Mouse (Mus musculus): Measurements from ENCODE around the gene B230118H07Rik. TPM values are rescaled to one million over a fixed set of nuclear protein-coding genes. Genes with fewer than 3 reads are reported as not detected.

The B230118H07Rik gene
- polyA plus RNA-seq, 1 experiment from 2014 or later: 50.7 TPM

DNA sequence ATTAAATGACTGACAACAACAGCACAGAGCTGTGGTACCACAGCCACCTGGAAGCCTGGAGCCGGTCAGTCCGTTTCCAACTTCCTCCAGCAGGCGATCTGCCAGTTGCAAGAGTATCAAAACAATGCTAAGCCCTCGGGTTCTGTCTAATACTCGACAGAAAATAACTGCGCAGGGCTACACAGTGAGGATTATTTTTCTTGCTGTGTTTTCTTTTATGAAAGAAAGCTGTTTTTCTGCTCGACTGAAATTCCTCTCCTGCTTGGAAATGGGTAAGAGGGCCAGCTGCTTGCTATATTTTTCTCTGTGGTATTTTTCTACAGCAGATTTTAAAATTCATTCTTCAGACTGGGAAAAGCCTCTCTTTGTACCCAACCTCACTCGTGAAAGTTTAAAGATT, 48.6 kb downstream of the B230118H07Rik start:
- no peak overlapping the region for H3K4me3 ChIP-seq (ENCODE audit: low read depth, low read length)
- ATAC-seq: peak; percentile 69; the same call in 1 of the 2 replicates

DNA sequence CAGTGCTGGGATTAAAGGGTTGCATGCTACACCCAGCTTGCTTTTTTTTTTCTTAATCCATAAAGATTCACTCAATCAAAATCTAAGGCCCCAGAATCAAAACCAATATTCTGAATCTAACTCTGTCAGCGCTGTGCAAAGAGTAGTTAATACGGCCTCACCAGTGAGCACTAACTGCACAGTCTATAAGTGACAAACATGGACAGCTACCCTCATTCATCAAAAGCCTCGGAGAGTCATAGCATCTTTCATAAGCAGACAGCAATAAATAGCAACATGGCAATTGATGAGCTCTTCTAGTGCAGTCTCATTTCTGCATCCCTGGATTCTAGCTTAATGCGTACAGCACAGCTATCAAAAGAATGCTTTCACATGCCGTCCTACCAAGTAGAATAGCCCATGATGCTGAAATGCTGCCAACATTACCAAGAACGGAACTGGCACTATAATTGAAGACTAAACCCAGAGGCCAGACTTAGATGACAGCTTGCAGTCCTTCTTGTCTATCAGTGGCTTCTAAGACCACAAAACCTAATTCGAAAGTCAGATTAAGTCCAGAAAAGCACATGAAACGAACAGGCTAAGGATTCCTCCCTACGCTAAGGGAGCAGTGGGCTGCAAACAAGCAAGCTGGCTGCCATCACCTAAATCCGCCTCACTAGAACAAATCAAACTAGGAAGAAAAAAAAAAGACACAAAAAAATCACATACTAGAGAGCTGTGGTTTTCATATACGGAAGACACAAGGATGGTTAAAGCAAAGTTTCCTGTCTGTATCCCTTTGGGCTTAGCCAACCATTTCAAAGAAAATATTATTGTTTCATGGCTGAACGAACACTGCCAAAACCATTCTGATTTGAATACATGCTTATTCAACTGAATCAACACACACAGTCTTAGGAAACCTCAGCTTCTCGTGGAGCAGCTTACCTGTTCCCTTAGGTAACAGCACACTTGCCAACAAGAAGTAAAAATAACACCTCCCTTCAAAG, 50.8 kb downstream of the B230118H07Rik start:
- Histone ChIP-seq H3K27me3 (ENCODE audit: control insufficient read depth, insufficient read depth, low read depth, low read length) (no peaks in the 10 kb centered on the region), H3K36me3 (ENCODE audit: control insufficient read depth, insufficient read depth, low read length) (no peaks in the 10 kb centered on the region), H3K4me2 (ENCODE audit: low read length) (peak overlapping the region; percentile 15), H3K4me1 (ENCODE audit: control insufficient read depth, insufficient read depth, low read length) (peaks cover 23% of the 10 kb centered on the region), H3K9ac (ENCODE audit: low read depth, low read length) (no peak overlapping the region), H3K27ac (ENCODE audit: low read length) (peak overlapping the region; percentile 22; the same call in 1 of the 2 replicates), H3K4me3 (ENCODE audit: low read depth, low read length) (no peak overlapping the region), H3K9me3 (replicated peaks; ENCODE audit: control insufficient read depth, low read length, poor library complexity, severe bottlenecking) (no peaks in the 10 kb centered on the region)
- WGBS: 29% methylated on average over 13 of the region's 13 CpGs
- peak; percentile 47 for ATAC-seq

More for the DNA sequence above, 48.6 kb downstream of the B230118H07Rik start:
- Histone ChIP-seq H3K36me3 (ENCODE audit: control insufficient read depth, insufficient read depth, low read length) (no peaks in the 10 kb centered on the region), H3K9me3 (replicated peaks; ENCODE audit: control insufficient read depth, low read length, poor library complexity, severe bottlenecking) (no peaks in the 10 kb centered on the region), H3K4me1 (ENCODE audit: control insufficient read depth, insufficient read depth, low read length) (peaks cover 23% of the 10 kb centered on the region), H3K27me3 (ENCODE audit: control insufficient read depth, insufficient read depth, low read depth, low read length) (no peaks in the 10 kb centered on the region), H3K27ac (ENCODE audit: low read length) (no peak overlapping the region), H3K4me2 (ENCODE audit: low read length) (no peak overlapping the region), H3K9ac (ENCODE audit: low read depth, low read length) (no peak overlapping the region)
- WGBS: 11% methylated on average over 8 of the region's 8 CpGs

DNA sequence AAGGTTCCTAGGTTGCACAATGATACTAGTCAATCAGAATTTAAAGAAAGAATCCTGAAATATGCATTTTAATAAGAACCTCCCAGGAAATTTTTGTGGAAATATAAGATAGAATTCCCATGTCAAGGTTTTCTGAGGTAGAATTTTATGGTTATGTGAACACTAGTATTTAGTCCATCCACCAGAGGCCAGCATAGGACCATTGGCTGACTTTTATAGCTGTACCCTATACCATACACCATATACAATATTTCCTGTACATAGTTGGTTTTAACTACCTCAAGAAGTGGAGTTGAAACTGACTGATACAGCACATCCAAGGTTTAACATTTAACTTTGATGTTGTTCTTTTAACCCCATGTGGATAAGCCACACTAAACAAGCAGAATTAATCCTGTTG, 52.1 kb downstream of the B230118H07Rik start:
- Histone ChIP-seq H3K4me2 (ENCODE audit: low read length) (no peak overlapping the region), H3K4me1 (ENCODE audit: control insufficient read depth, insufficient read depth, low read length) (peaks cover 28% of the 10 kb centered on the region), H3K27me3 (ENCODE audit: control insufficient read depth, insufficient read depth, low read depth, low read length) (no peaks in the 10 kb centered on the region), H3K9ac (ENCODE audit: low read depth, low read length) (no peak overlapping the region), H3K36me3 (ENCODE audit: control insufficient read depth, insufficient read depth, low read length) (no peaks in the 10 kb centered on the region), H3K4me3 (ENCODE audit: low read depth, low read length) (no peak overlapping the region), H3K9me3 (replicated peaks; ENCODE audit: control insufficient read depth, low read length, poor library complexity, severe bottlenecking) (no peaks in the 10 kb centered on the region), H3K27ac (ENCODE audit: low read length) (no peak overlapping the region)
- ATAC-seq: no peak

DNA sequence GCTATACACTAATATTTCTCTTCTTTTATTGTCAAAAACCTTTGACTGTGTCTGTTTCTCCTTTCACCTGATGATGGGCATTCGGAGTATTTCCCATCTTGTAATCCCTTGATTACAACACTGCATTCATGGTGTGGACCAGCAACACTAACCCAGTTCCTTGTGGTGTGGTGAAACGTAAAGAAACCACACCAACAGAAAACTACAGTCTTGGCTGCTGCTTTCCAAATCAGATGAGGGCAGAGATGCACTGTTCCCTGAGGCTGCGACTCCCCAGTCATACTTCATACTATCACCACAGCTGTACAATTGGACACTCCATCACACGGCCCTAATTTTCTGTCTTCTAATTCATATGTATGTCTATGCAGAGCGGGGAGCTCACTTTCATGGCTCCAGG, 54.7 kb downstream of the B230118H07Rik start:
- no peak for ATAC-seq
- Histone ChIP-seq H3K27ac (ENCODE audit: low read length) (no peak overlapping the region), H3K4me3 (ENCODE audit: low read depth, low read length) (no peak overlapping the region), H3K9me3 (replicated peaks; ENCODE audit: control insufficient read depth, low read length, poor library complexity, severe bottlenecking) (no peaks in the 10 kb centered on the region), H3K27me3 (ENCODE audit: control insufficient read depth, insufficient read depth, low read depth, low read length) (no peaks in the 10 kb centered on the region), H3K36me3 (ENCODE audit: control insufficient read depth, insufficient read depth, low read length) (no peaks in the 10 kb centered on the region), H3K9ac (ENCODE audit: low read depth, low read length) (no peak overlapping the region), H3K4me1 (ENCODE audit: control insufficient read depth, insufficient read depth, low read length) (peaks cover 20% of the 10 kb centered on the region), H3K4me2 (ENCODE audit: low read length) (no peak overlapping the region)
- WGBS: 79% methylated on average over 5 of the region's 5 CpGs

DNA sequence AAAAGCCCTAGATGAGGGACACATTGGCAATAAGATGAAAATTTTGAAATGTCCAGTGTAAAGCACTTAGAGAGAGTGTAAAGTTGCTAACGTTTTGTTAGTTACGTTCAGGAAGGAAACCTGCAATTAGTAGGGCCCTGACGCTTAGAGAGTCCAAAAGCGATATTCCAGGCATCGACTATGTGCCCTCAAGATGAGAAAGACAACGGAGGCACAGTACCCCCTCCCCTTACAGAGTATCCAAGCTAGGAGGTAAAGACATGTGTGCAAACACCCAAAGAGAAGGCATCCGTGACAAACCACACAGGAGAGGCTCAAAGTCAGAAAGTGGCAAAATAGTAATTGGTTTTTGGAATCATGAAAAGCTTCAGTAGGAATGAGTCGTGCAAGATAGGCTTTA, 56.4 kb downstream of the B230118H07Rik start:
- Histone ChIP-seq H3K9me3 (replicated peaks; ENCODE audit: control insufficient read depth, low read length, poor library complexity, severe bottlenecking) (no peaks in the 10 kb centered on the region), H3K27ac (ENCODE audit: low read length) (peak overlapping the region; percentile 71; the same call in 1 of the 2 replicates), H3K4me1 (ENCODE audit: control insufficient read depth, insufficient read depth, low read length) (peaks cover 10% of the 10 kb centered on the region), H3K27me3 (ENCODE audit: control insufficient read depth, insufficient read depth, low read depth, low read length) (no peaks in the 10 kb centered on the region), H3K9ac (ENCODE audit: low read depth, low read length) (no peak overlapping the region), H3K4me2 (ENCODE audit: low read length) (no peak overlapping the region), H3K36me3 (ENCODE audit: control insufficient read depth, insufficient read depth, low read length) (no peaks in the 10 kb centered on the region), H3K4me3 (ENCODE audit: low read depth, low read length) (no peak overlapping the region)
- peak; percentile 68 for ATAC-seq
- WGBS: 26% methylated on average over 8 of the region's 8 CpGs

DNA sequence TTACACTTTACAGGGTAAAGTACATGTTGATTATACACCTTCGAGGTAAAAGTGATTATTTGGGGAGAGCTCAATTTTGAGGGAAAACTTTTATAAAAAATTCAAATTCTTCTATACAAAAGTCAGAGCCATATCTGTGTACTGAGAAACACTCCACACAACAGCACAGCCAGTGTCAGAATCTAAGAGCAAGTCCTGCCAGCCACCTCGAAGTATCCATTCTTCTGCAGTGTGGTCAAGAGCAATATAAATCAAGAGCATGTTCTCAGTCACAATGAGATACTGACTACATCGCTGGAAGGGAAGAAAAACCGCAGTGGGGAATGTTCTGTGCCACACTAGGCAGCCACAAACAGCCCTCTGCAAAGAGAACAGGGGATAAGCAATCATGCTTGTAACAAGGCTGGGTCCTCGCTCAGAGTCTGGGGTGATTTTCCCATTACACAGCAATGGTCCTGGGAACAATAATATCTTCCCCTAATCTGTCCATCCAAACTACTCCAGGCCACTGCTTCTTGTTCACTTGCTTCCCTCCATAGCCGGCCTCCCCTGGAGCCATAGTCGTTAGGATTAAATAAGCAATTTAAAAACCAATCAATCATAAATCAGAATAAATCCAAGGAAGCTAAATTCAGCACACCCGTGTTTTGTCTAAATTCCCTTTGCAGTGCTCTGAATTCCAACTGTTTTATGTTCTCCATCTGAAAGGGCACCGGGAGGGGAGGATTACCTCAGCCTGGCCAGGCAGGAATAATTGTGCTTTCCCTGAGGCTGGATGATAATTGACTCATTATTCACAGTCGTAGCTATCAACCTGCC, 57.1 kb downstream of the B230118H07Rik start:
- Histone ChIP-seq H3K27me3 (ENCODE audit: control insufficient read depth, insufficient read depth, low read depth, low read length) (no peaks in the 10 kb centered on the region), H3K27ac (ENCODE audit: low read length) (peak overlapping the region; percentile 71), H3K4me2 (ENCODE audit: low read length) (no peak overlapping the region), H3K36me3 (ENCODE audit: control insufficient read depth, insufficient read depth, low read length) (no peaks in the 10 kb centered on the region), H3K9me3 (replicated peaks; ENCODE audit: control insufficient read depth, low read length, poor library complexity, severe bottlenecking) (no peaks in the 10 kb centered on the region), H3K9ac (ENCODE audit: low read depth, low read length) (peak overlapping the region; percentile 17; the same call in 1 of the 2 replicates), H3K4me1 (ENCODE audit: control insufficient read depth, insufficient read depth, low read length) (peaks cover 10% of the 10 kb centered on the region), H3K4me3 (ENCODE audit: low read depth, low read length) (no peak overlapping the region)
- 9% methylated on average over 10 of the region's 10 CpGs for WGBS
- peak; percentile 83 for ATAC-seq

DNA sequence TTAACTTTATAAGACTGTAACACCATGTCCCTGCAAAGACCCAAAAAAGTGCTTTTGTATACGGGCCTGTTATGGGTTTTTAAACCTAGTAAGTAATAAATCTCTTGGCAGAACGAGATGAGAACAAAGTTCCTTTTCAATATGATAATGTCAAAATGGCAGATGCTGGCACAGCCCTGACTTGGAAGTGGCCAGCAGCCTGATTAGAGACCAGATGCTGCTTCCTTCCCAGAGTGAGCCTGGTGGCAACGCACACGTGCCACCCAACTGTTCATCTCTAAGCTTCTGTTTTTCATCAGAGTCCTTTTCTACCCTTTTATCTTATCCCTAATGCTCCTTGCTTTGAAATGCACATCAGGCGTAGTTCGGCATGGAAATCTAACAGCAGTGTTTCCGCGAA, 58.0 kb downstream of the B230118H07Rik start:
- peaks cover 10% of the 10 kb centered on the region for H3K4me1 ChIP-seq (ENCODE audit: control insufficient read depth, insufficient read depth, low read length)
- no peak overlapping the region for H3K4me2 ChIP-seq (ENCODE audit: low read length)
- ATAC-seq: no peak
- no peaks in the 10 kb centered on the region for H3K27me3 ChIP-seq (ENCODE audit: control insufficient read depth, insufficient read depth, low read depth, low read length)
- no peak overlapping the region for H3K27ac ChIP-seq (ENCODE audit: low read length)
- 32% methylated on average over 8 of the region's 8 CpGs for WGBS
- no peak overlapping the region for H3K9ac ChIP-seq (ENCODE audit: low read depth, low read length)
- no peaks in the 10 kb centered on the region for H3K9me3 ChIP-seq (replicated peaks; ENCODE audit: control insufficient read depth, low read length, poor library complexity, severe bottlenecking)
- H3K36me3 ChIP-seq (ENCODE audit: control insufficient read depth, insufficient read depth, low read length): no peaks in the 10 kb centered on the region
- H3K4me3 ChIP-seq (ENCODE audit: low read depth, low read length): no peak overlapping the region

DNA sequence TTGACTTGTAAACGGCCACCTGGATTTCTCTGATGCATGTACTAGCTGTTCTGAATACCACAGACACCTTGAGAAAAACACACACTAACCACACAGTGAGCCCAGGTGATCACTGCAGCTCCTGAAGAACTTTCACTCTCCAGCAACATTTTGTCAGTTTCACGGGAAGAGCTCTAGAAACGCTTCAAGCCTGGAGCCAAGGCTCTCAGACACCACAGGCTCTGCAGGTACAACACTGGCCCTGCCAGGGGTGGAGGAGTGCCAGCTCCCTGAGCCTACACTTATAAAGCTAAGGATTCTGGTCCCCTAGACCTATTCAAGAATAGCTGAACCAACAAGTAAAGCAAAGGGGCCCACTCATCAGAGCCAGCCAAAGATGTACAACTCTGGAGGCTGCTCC, 67.9 kb downstream of the B230118H07Rik start:
- Histone ChIP-seq H3K4me3 (ENCODE audit: low read depth, low read length) (no peak overlapping the region), H3K4me1 (ENCODE audit: control insufficient read depth, insufficient read depth, low read length) (no peaks in the 10 kb centered on the region), H3K9ac (ENCODE audit: low read depth, low read length) (no peak overlapping the region), H3K9me3 (replicated peaks; ENCODE audit: control insufficient read depth, low read length, poor library complexity, severe bottlenecking) (no peaks in the 10 kb centered on the region), H3K27ac (ENCODE audit: low read length) (no peak overlapping the region), H3K36me3 (ENCODE audit: control insufficient read depth, insufficient read depth, low read length) (no peaks in the 10 kb centered on the region), H3K27me3 (ENCODE audit: control insufficient read depth, insufficient read depth, low read depth, low read length) (no peaks in the 10 kb centered on the region), H3K4me2 (ENCODE audit: low read length) (no peak overlapping the region)
- WGBS: 88% methylated on average over 3 of the region's 3 CpGs
- ATAC-seq: no peak
